Mouse (Mus musculus): ENCODE measurements around the gene Cobl. TPM values are rescaled to one million over a fixed set of nuclear protein-coding genes. Genes with fewer than 3 reads are reported as not detected.

Gene Cobl
- polyA plus RNA-seq, 1 experiment from 2014 or later: 3.6 TPM

- no peak overlapping the region for H3K4me2 ChIP-seq
- 0 out of 2 replicates have a peak, but pooled peaks cover 11% of the 10 kb centered on the region for H3K27me3 ChIP-seq
- 27% methylated on average over 12 of the region's 12 CpGs for WGBS
- H3K4me1 ChIP-seq: peaks cover 6% of the 10 kb centered on the region
- no peak overlapping the region for H3K9ac ChIP-seq
- no peak overlapping the region for H3K4me3 ChIP-seq
- no peaks in the 10 kb centered on the region for H3K36me3 ChIP-seq (ENCODE audit: poor library complexity, severe bottlenecking)
- ATAC-seq: peak; percentile 89
- no peaks in the 10 kb centered on the region for H3K9me3 ChIP-seq (replicated peaks)
- no peak overlapping the region for H3K27ac ChIP-seq
These were observed 91.4 kb downstream of the Cobl start for GRCm38 (mm10) chr11:12373106-12374098.

GRCm38 (mm10) chr11:12370957-12371356 lies 93.8 kb downstream of the Cobl start:
- H3K27ac ChIP-seq: no peak overlapping the region
- peaks cover 12% of the 10 kb centered on the region for H3K4me1 ChIP-seq
- no peaks in the 10 kb centered on the region for H3K36me3 ChIP-seq (ENCODE audit: poor library complexity, severe bottlenecking)
- 0 out of 2 replicates have a peak, but pooled peaks cover 11% of the 10 kb centered on the region for H3K27me3 ChIP-seq
- no peak for ATAC-seq
- no peak overlapping the region for H3K4me3 ChIP-seq
- no peaks in the 10 kb centered on the region for H3K9me3 ChIP-seq (replicated peaks)
- no peak overlapping the region for H3K9ac ChIP-seq
- no peak overlapping the region for H3K4me2 ChIP-seq

DNA sequence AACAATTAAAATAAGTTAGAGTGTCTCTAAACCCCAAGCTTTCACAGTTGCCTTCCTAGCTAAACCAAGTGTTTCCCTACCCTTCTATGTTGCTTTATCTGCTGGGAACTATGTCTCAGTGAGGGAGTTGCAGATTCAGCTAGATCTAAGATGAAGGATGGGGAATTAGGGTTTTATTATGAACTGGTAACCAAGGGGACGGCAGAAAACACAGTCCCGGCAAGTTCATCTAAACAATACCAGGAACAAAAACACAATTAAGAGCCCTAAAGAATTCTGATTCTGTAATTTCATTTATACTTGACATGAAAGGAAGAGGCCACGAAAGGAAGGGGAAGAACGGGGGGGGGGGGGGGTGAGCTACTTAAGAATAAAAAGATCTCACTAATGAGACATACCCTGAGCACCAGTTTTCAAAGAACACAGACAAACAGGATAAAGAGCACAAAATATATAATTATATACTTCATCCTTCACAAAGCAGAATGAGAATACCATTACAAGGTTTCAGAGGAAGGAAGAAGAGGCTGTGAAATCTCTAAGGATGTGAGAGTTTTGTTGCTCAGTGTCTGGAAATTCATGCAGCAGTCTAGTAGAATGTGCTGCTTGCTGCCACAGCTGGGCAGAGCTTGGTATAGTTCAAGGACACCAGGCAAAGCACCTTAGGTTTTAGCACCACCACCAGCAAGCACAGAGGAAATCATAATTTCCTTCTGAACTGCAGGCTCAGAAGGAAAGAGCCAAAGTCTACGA lies 97.2 kb downstream of the Cobl start:
- Histone ChIP-seq H3K4me1 (peaks cover 10% of the 10 kb centered on the region), H3K27ac (no peak overlapping the region), H3K27me3 (no peaks in the 10 kb centered on the region), H3K36me3 (ENCODE audit: poor library complexity, severe bottlenecking) (no peaks in the 10 kb centered on the region), H3K4me3 (no peak overlapping the region), H3K9ac (no peak overlapping the region), H3K9me3 (replicated peaks) (no peaks in the 10 kb centered on the region), H3K4me2 (no peak overlapping the region)
- 12% methylated on average over 5 of the region's 5 CpGs for WGBS
- peak; percentile 64 for ATAC-seq

DNA sequence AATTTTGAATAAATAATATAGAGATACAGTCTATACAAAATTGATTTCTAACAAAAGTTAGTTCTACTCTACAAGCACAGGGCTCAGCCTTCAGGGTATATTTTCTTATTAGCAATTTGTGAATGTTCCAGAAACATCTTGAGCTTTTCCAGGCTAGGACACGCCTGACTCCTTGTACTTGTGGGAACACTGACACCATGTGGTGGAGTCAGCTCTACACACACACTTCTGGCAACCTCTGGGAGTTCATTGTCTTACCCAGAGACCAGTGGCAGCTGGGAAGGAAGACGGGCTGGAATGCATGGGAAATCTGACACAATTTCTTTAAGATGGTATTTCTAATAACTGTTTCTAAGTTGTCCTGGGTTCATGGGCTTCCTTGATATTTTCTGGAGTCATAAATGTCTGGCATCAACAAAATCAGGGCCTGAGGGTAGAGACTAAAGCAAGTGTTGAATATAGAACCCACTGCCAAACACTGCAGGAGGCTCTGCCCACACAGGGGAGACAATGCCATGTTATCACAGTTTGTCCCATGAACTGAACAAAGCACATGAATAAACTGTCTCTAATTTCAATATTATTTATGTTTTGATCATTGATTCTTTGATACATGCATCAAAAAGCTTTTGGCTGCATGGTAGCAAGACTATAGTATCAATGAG lies 105.3 kb downstream of the Cobl start:
- no peaks in the 10 kb centered on the region for H3K9me3 ChIP-seq (replicated peaks)
- no peaks in the 10 kb centered on the region for H3K36me3 ChIP-seq (ENCODE audit: poor library complexity, severe bottlenecking)
- peaks cover 5% of the 10 kb centered on the region; the same call in 1 of the 2 replicates for H3K27me3 ChIP-seq
- no peak overlapping the region for H3K4me2 ChIP-seq
- WGBS: 16% methylated on average over 2 of the region's 2 CpGs
- H3K4me3 ChIP-seq: no peak overlapping the region
- no peak overlapping the region for H3K9ac ChIP-seq
- no peaks in the 10 kb centered on the region for H3K4me1 ChIP-seq
- no peak overlapping the region for H3K27ac ChIP-seq
- peak; percentile 92 for ATAC-seq

- Histone ChIP-seq H3K4me2 (no peak overlapping the region), H3K9ac (no peak overlapping the region), H3K4me1 (no peaks in the 10 kb centered on the region), H3K9me3 (replicated peaks) (no peaks in the 10 kb centered on the region), H3K27ac (no peak overlapping the region), H3K36me3 (ENCODE audit: poor library complexity, severe bottlenecking) (no peaks in the 10 kb centered on the region), H3K4me3 (no peak overlapping the region), H3K27me3 (peaks cover 5% of the 10 kb centered on the region; the same call in 1 of the 2 replicates)
- ATAC-seq: no peak
- 82% methylated on average over 4 of the region's 4 CpGs for WGBS
These were observed 106.2 kb downstream of the Cobl start for GRCm38 (mm10) chr11:12358602-12359001.

DNA sequence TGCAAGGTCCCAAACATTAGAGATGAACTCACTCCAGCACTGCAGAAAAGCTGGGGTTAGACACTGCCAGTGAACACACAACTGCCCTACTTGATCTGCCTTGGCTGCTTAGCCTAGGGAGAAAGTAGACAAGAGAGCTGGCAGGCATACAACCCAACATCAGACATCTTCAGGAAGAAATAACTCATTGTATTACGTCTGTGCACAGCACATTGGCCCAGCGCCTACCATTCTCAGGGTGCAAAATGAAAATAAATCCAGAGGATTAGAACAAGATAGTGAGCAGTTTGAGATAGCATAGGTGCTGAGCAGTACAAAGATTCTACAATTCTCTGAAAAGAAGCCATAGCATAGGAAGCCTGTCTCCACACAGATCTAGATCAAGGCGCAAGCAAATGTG lies 109.1 kb downstream of the Cobl start:
- 0 out of 2 replicates have a peak, but pooled peaks cover 4% of the 10 kb centered on the region for H3K4me1 ChIP-seq
- no peaks in the 10 kb centered on the region for H3K36me3 ChIP-seq (ENCODE audit: poor library complexity, severe bottlenecking)
- H3K4me2 ChIP-seq: no peak overlapping the region
- no peak overlapping the region for H3K9ac ChIP-seq
- H3K9me3 ChIP-seq (replicated peaks): no peaks in the 10 kb centered on the region
- no peak for ATAC-seq
- H3K27ac ChIP-seq: no peak overlapping the region
- H3K4me3 ChIP-seq: no peak overlapping the region
- 85% methylated on average over 3 of the region's 3 CpGs for WGBS
- peaks cover 5% of the 10 kb centered on the region; the same call in 1 of the 2 replicates for H3K27me3 ChIP-seq

- no peak for ATAC-seq
- H3K9me3 ChIP-seq (replicated peaks): no peaks in the 10 kb centered on the region
- H3K4me1 ChIP-seq: 0 out of 2 replicates have a peak, but pooled peaks cover 4% of the 10 kb centered on the region
- no peak overlapping the region for H3K9ac ChIP-seq
- H3K4me3 ChIP-seq: no peak overlapping the region
- no peaks in the 10 kb centered on the region for H3K36me3 ChIP-seq (ENCODE audit: poor library complexity, severe bottlenecking)
- no peaks in the 10 kb centered on the region for H3K27me3 ChIP-seq
- no peak overlapping the region for H3K27ac ChIP-seq
- WGBS: 64% methylated on average over 3 of the region's 3 CpGs
- H3K4me2 ChIP-seq: no peak overlapping the region
These were observed 113.7 kb downstream of the Cobl start for GRCm38 (mm10) chr11:12350986-12351546.

DNA sequence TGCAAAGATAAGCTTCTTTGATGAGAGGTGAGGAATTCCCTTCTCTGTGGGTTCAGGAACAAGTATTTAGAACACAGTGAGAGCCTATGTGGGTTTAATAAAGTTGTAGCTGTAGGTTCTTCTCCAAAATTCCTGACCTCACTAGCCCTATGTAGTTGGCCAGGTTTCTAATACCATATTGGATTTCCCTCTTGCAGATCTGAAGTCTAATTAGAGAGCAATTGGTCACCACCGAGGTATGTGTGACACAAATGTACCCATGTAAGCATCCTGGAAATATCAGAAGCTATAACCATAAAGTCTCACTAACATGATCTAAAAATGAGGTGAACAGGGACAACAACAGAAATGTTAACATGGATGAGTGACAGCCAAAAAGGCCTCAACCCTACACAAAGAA lies 114.7 kb downstream of the Cobl start:
- Histone ChIP-seq H3K27me3 (no peaks in the 10 kb centered on the region), H3K4me3 (no peak overlapping the region), H3K4me1 (0 out of 2 replicates have a peak, but pooled peaks cover 4% of the 10 kb centered on the region), H3K4me2 (no peak overlapping the region), H3K9me3 (replicated peaks) (no peaks in the 10 kb centered on the region), H3K9ac (no peak overlapping the region), H3K36me3 (ENCODE audit: poor library complexity, severe bottlenecking) (no peaks in the 10 kb centered on the region), H3K27ac (no peak overlapping the region)
- 83% methylated on average over 1 of the region's 1 CpGs for WGBS
- no peak for ATAC-seq

- Histone ChIP-seq H3K4me2 (no peak overlapping the region), H3K36me3 (ENCODE audit: poor library complexity, severe bottlenecking) (no peaks in the 10 kb centered on the region), H3K27me3 (no peaks in the 10 kb centered on the region), H3K9ac (no peak overlapping the region), H3K4me1 (0 out of 2 replicates have a peak, but pooled peaks cover 2% of the 10 kb centered on the region), H3K9me3 (replicated peaks) (no peaks in the 10 kb centered on the region), H3K4me3 (no peak overlapping the region), H3K27ac (no peak overlapping the region)
- 77% methylated on average over 2 of the region's 2 CpGs for WGBS
- ATAC-seq: no peak
These were observed 118.3 kb downstream of the Cobl start for GRCm38 (mm10) chr11:12346486-12346885.

GRCm38 (mm10) chr11:12343686-12344085 lies 121.1 kb downstream of the Cobl start:
- Histone ChIP-seq H3K9ac (no peak overlapping the region), H3K4me3 (no peak overlapping the region), H3K27ac (no peak overlapping the region), H3K4me2 (no peak overlapping the region), H3K4me1 (no peaks in the 10 kb centered on the region), H3K9me3 (replicated peaks) (no peaks in the 10 kb centered on the region), H3K36me3 (ENCODE audit: poor library complexity, severe bottlenecking) (no peaks in the 10 kb centered on the region), H3K27me3 (no peaks in the 10 kb centered on the region)
- no peak for ATAC-seq
- 89% methylated on average over 4 of the region's 4 CpGs for WGBS

- Histone ChIP-seq H3K27me3 (no peaks in the 10 kb centered on the region), H3K4me1 (no peaks in the 10 kb centered on the region), H3K9ac (no peak overlapping the region), H3K27ac (no peak overlapping the region), H3K4me2 (no peak overlapping the region), H3K4me3 (no peak overlapping the region), H3K9me3 (replicated peaks) (no peaks in the 10 kb centered on the region), H3K36me3 (ENCODE audit: poor library complexity, severe bottlenecking) (no peaks in the 10 kb centered on the region)
- no peak for ATAC-seq
These were observed 124.1 kb downstream of the Cobl start for GRCm38 (mm10) chr11:12340697-12341096.

Measured in forebrain, embryonic 13.5 days (tissue).